Mouse (Mus musculus) frontal cortex, postnatal 10 days (tissue): ENCODE data around the gene Ltk.

Experiments
- DNase-seq, 2 experiments: peaks; one replicate each; pipeline ENCODE4 v3.0.0; 2022; ENCODE audit warnings: low spot score in 2 of 2, mixed read lengths in 1 of 2

Ltk gene

DNA sequence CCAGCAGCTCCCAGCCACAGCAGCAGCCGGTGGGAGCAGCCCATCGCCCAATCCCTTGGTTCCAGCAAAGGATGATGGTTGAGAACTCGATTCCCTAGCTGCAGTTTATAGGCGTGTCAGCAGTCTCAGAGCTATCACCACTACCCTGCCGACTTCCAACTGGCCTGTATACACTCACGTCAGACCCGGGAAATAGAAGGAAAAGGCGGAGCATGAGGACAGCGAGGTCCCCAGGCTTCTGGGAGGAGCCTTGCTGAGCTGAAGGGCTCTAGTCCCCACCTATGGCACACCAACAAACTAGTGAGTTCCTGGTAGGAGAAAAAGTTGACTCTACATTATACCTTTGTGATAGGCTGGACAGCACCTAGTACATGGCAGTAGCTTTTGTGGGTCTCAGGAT is at the start of gene Ltk:
Gene Ltk, minus strand, starts transcription at position 181 of the 400 bp plus-strand sequence.
- DNase-seq: no peak

DNA sequence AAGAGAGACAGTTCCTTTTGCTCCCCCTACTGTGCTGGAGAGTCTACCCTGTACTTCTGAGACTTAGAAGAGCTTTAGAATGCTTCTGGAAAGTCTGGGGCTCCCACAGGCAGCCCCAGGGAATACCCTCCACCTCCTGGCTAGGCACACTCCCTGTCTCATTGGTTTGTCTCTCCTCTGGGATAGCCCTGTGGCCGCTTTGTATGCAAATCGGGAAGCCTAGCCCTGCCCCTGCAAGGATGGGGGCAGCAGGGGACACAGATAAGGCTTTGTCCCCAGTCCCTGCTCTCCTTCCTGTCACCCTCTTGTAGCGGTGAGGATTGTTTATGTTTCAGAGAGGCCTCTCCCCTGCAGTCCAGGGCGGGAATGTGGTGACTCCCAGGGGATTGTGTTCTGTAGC is 48.6 kb upstream of the Ltk start:
- DNase-seq: no peak

- no peak for DNase-seq
Measured at GRCm38 (mm10) chr2:119808438-119808837, 48.2 kb upstream of the Ltk start.

GRCm38 (mm10) chr2:119805536-119805935 is 45.3 kb upstream of the Ltk start:
- no peak for DNase-seq

- no peak for DNase-seq
Measured at GRCm38 (mm10) chr2:119804776-119805175, 44.5 kb upstream of the Ltk start.

- no peak for DNase-seq
Measured at GRCm38 (mm10) chr2:119804275-119804628, 44.0 kb upstream of the Ltk start.

GRCm38 (mm10) chr2:119803618-119804274 is 43.5 kb upstream of the Ltk start:
- DNase-seq: no peak

GRCm38 (mm10) chr2:119802767-119803617 is 42.8 kb upstream of the Ltk start:
- no peak for DNase-seq

DNA sequence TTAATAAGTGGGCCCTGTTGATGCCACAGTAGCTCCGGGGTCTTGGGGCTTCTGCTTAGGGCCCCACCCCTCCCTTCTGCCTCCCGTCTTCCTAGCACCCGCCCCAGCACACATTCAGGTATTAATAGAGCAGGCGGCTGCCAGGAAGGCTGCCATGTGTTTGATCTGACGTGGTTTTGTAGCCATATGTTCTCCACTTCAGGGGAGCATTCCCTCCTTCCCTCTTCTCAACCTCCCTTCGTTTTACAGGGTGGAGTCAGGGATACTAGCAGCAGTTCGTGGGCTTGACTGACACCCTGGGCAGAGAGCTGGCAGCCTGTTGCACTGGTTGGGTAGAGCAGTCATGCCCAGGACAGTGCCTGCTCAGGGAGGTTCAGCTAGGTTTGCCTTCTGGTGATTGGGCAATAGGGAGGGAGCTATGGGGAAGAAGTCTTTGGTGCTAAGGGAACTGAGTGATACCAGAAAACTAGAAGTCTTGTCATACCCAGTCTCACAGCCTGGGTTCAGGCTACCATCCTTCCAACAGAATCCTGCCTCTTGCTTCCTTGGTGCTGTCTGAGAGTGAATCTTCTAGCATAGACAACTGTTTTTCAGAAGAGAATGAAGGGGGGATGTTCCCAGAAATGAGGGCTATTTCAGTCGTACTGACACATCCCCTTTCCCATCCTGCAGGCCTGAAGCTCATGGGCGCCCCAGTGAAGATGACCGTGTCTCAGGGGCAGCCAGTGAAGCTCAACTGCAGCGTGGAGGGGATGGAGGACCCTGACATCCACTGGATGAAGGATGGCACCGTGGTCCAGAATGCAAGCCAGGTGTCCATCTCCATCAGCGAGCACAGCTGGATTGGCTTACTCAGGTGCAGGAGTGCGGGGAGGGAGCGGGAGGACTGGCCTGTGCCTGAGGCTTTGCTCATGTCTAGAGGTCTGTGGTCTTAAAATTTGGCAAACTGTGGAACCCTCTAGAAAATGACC is 40.9 kb upstream of the Ltk start:
- DNase-seq: no peak

DNA sequence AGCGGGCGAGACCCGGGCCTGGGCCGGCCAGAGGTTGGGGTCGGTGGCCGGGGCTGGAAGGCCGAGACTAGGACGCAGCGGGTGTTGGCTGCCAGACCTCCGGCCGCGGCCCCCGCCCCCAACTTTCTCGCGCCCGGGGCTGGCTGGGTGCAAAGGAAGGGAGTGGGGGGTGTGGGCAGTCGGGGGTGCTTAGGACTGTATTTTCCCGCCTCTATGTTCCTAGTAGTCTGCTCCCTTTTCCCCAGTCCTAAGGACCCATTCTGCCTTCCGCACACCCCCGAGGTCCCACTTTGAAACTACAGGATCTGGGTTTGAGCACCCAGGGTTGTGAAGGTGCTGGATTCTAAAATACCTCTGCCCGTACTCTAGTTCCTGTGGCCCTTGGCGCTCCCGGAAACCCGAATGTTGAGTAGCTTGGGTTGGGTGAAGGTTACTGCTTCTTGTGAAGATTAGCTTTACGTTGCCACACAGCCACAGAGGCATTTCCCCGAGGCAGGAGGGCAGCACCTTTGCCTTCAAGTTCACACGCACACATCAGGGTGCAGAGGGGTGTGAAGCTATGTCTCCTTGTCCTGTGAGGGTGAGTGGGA is 39.8 kb upstream of the Ltk start:
- DNase-seq: no peak

DNA sequence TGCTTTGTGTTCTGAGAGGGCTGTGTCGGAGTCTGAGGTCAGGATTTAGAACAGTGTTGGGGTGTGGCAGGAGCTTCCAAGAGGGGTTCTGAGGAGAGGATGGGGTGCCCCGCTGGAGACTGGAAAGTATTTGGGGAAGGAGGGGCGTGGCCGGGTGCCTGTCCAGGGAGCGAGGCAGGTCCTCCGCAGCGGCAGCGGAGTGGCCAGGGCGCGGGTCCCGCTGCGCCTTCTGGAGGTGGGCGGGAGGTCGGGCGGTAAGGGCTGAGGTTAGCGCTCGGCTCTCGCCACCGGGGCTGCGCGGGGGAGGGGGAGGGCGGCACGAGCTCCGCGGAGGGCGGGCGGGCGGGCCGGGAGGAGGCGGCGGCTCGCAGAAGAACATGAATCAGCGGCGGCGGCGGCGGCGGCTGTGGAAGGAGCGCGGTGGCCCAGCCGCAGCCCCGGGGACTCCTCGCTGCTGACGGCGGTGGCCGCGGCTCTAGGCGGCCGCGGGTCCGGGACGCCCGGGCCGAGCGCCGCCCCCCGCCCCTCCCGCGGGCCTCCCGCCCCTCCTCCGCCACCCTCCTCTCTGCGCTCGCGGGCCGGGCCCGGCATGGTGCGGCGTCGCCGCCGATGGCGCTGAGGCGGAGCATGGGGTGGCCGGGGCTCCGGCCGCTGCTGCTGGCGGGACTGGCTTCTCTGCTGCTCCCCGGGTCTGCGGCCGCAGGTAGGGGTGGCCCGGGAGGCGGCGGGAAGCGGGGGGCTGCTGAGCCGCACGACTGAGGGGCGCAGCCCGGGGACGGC is 39.1 kb upstream of the Ltk start:
- no peak for DNase-seq

GRCm38 (mm10) chr2:119798246-119798927 is 38.2 kb upstream of the Ltk start:
- no peak for DNase-seq

- DNase-seq: no peak
Measured at GRCm38 (mm10) chr2:119797279-119797783, 37.1 kb upstream of the Ltk start, which contains the start of gene Tyro3. Gene Tyro3 (plus strand): TSS chr2:119797733.

GRCm38 (mm10) chr2:119789996-119790395 is 29.8 kb upstream of the Ltk start:
- no peak for DNase-seq

DNA sequence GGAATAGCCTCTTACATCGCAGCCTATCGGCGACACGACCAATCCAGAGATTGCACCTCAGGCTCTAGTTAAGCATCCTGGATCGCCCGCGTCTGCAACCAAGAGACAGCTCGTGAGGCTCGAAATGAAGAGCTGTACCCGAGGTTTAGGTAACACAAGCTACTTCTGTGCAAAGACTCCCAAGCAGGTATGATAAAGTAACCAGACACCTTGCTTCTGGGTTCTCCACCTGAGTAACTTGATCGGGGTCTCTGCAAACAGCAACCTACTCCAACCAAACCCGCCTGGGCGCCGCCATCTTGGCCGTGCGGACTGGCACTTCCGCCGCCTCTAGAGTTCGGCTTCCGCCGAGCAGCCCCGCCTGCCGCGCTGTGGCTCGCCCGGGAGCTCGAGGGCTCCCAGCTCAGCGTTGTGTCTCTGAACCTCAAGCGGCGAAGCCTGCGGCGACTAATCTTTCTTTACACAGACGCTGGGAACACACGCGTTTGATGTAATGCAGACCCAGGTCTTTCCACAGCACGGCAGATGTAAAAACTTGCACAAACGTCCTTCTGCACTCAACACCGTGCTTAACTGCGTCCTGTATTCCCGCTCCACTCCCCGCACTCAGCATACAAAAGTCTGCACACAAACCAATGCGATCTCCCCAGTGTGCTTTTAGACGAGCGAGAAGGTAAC is 27.1 kb upstream of the Ltk start, which contains the start of gene Rpap1:
Gene Rpap1, minus strand, starts transcription at position 332 of the 678 bp plus-strand sequence.
- DNase-seq: peak in 1 of 2 experiments; percentile 81

DNA sequence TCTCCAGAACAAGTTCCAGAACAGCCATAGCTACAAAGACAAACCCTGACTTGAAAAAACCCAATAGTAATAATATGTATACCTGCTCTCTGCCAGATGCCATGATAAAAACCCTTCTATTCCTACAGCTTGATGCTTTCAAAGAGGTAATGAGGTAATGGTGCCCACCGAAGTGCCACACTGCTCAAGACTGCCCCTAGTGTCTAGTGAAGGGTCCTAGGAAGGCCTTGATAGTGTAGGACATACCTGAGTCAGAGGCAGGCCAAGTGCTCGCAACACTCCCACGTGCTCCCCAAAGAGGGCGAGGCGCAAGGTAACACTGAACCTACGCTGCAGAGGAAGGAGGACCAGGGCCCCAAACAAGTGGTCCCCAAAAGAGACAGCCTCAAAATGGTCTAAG is 7.0 kb upstream of the Ltk start:
- no peak for DNase-seq

- DNase-seq: no peak
Measured at GRCm38 (mm10) chr2:119763924-119764323, 3.7 kb upstream of the Ltk start.

DNA sequence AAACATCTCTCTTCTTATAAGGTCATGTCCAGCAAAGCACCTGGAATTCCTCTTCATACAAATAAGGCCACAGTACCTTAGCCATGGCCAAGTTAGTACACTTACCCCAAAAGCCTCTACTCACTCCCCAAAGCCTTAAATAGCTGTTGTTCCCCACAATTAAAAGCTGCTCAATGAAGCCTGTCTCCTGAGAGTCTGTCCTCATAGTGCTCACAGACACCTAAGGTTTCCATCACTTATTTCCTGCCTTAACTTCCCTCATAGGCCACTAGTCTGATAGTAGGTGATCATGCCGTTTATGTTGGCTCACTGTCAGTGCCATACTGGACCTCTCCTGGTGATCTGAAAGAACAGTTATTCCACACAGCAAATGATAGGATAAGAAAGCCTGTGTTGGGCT is 2.0 kb upstream of the Ltk start:
- no peak for DNase-seq
